Mouse (Mus musculus): ENCODE measurements at regions not wholly inside any gene's neighbourhood (a gene's known extent, or its start where the extent isn't known, plus 50 kb on each side); places are given as distances from the start of the nearest gene placed in this dataset.

DNA sequence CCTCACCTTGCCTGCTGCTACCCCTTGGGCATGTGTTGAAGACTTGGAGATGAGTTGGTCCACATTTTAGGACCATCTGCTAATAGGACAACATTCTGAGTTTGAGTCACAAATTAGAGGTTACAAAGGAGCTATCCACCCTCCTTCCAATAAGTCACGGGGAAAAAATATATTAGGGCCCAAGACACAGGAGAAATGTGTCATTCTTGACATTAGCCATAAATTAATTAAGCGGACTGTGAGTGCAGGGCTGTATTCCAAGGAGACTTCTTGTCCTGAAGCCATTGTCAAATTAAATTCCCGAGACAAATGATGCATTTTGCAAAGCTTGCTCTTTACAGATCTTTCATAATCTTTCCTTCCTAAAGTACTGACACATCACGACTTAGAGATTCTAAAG lies 79.2 kb downstream of the 1700020N01Rik start:
- POLR2A ChIA-PET, result no interaction called here
- CTCF ChIA-PET, result no interaction called here

DNA sequence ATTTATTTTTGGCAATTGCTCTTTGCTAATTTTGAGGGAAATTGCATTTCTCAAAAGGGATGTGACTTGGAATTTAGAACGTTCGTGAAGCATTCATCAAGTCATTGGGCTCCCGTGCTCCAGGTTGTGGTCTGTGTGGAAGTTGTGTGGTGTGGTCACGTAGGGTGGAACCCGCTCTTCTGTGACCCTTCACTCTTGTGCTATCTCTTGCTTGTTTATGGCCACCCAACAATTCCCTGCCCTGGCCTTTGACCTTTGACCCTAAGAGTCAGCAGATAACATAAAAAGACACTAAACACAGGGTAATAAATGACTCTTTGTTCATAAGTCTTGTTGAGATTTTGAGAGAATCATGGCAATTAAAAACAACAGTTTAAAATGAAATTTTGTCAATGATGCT lies 79.7 kb downstream of the 1700020N01Rik start:
- ChIA-PET POLR2A (no interaction called here), CTCF (no interaction called here)

DNA sequence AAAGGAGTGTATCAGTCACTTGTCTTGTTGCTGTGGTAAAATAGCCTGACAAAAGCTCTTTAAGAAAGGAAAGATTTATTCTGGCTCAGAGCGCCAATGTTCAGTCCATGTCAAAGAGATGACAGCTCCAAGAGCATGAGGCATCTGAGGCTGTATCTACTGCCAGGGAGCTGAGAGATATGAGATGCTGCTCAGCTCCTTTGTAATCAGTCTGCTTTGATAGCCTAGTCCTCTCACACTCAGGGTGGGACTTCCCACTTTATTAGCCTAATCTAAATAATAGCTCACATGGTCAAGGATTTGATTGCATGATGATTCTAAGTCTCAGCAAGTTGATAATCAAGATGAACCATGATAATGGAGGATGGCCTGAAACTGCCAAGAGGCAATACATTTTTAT lies 80.9 kb downstream of the 1700020N01Rik start:
- POLR2A ChIA-PET, result no interaction called here
- CTCF ChIA-PET, result no interaction called here

DNA sequence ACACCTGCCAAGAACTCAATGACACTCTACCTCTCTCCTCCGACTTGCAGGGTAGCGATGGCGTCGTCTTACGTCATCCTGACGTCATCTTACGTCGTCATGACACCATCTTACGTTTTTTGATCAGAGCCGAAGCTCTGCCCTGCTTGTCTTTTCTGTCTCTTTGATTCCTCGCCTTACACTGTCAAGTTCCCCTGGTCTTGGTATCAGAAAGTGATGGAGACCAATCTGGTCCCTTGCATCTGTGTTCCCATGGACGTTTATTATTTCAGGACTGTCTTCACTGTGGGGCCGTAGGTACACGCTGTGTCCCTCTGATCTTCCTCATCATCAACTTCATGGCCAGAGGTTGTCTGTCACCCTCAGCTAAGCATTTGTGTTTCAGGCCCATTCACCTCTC lies 82.8 kb downstream of the 1700020N01Rik start:
- ChIA-PET CTCF (no interaction called here), POLR2A (no interaction called here)

DNA sequence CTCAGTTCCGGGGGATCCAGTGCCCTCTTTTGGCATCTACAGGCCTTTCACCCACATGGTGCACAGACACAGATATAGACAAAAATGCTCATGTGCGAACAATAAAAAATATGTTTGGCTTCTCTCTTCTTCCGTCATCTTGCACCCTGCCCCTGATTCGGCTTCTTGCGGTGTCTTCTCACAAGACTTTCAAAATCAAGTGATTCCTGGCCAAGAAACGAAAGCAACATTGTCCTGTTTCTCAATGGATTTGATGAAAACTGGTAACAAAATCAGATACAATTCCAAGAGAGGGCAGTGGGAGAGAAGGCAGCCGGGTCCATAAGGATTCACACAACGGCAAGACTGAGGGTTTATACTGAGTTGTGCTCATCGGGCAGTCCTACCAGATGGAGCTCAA lies 85.0 kb downstream of the 1700020N01Rik start:
- CTCF ChIA-PET, result no interaction called here
- POLR2A ChIA-PET, result no interaction called here

DNA sequence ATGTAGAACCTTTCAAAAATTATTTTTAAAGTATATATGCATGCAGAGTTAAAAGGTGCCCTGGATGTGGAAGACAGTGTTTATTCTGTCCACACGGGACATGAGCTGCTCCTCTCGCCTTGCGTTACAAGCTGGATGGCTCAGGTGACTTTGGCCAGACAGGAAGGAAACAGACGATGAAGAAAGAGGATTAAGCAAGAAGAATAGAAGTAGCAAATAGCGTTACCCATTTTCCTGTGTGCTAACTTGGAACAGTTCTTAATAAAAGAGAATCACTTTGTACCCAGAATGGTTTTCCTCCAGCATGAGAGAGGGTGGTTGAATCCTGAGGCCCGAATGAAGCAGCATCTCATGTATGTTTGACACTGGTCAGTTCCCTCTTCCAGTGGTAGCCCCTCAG lies 85.4 kb downstream of the 1700020N01Rik start:
- ChIA-PET POLR2A (interaction anchor here in 1 of 4 experiments (1.2 kb wide), 1 partner anchor 203 kb away, joined by 3 read pairs; the partner anchor contains the start of gene Sgk1), CTCF (no interaction called here)

GRCm38 (mm10) chr10:21678811-21679451 lies 86.0 kb downstream of the 1700020N01Rik start:
- ChIA-PET CTCF (no interaction called here), POLR2A (interaction anchor here in 1 of 4 experiments (1.2 kb wide), 1 partner anchor 203 kb away, joined by 3 read pairs; the partner anchor contains the start of gene Sgk1)

GRCm38 (mm10) chr10:21680789-21681188 lies 87.8 kb downstream of the 1700020N01Rik start:
- ChIA-PET POLR2A (no interaction called here), CTCF (no interaction called here)

DNA sequence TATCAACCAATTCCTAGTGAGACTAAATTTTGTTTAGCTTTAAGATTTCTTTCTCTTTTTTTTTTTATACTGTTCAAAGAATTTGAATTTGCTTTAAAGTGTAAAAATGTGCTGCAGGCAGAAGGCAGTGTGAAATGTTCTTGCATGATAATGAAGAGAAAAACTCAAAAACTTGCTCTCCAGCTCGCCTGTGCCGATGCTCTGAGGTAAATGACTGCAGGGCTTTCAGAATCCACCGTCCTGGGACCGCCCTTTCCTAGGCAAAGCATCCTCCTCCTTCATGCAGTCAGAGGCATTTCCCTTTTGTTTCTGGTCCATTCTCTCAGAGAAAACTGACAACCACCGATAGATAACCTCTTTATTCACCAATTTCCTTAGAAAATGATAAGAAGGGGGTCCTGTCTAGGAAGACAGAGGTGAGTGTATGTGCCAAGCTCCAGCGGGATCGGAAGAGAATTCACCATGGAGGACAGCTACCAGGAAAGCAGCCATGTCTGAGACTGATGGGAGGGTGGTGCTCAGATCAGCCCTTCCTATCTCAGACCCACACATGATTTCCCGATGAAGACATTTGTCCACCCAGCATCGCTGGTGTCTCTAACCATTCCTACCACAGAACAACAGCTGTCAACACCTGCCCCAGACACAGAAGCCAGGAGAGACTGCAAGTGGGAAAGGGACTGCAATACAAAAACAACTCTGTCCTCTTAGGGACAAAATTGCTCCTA lies 91.5 kb downstream of the 1700020N01Rik start:
- ChIA-PET CTCF (interaction anchor here in 1 of 4 experiments (0.6 kb wide), 1 partner anchor 325 kb away, joined by 4 read pairs; no protein-coding TSS in a partner anchor), POLR2A (interaction anchor here in 1 of 4 experiments (1.2 kb wide), 1 partner anchor 316 kb away, joined by 4 read pairs; no protein-coding TSS in a partner anchor)

GRCm38 (mm10) chr10:21685122-21685798 lies 92.3 kb downstream of the 1700020N01Rik start:
- ChIA-PET POLR2A (interaction anchor here in 1 of 4 experiments (1.2 kb wide), 1 partner anchor 315 kb away, joined by 4 read pairs; no protein-coding TSS in a partner anchor), CTCF (interaction anchor here in 1 of 4 experiments (0.6 kb wide), 1 partner anchor 349 kb away, joined by 3 read pairs; no protein-coding TSS in a partner anchor)

- CTCF ChIA-PET, result interaction anchor here in 1 of 4 experiments (0.5 kb wide), 1 partner anchor 134 kb away, joined by 3 read pairs; no protein-coding TSS in a partner anchor
- POLR2A ChIA-PET, result interaction anchor here in 1 of 4 experiments (0.6 kb wide), 1 partner anchor 307 kb away, joined by 4 read pairs; no protein-coding TSS in a partner anchor
These were observed 93.1 kb downstream of the 1700020N01Rik start for GRCm38 (mm10) chr10:21686060-21686459.

GRCm38 (mm10) chr10:21687484-21687883 lies 94.5 kb downstream of the 1700020N01Rik start:
- POLR2A ChIA-PET, result interaction anchor here in 1 of 4 experiments (0.7 kb wide), 1 partner anchor 37 kb away, joined by 3 read pairs; no protein-coding TSS in a partner anchor

GRCm38 (mm10) chr10:21688513-21688912 lies 95.6 kb downstream of the 1700020N01Rik start:
- ChIA-PET CTCF (no interaction called here), POLR2A (no interaction called here)

More at GRCm38 (mm10) chr10:21687484-21687883, 94.5 kb downstream of the 1700020N01Rik start:
- CTCF ChIA-PET, result interaction anchor here in 1 of 4 experiments (0.5 kb wide), 1 partner anchor 305 kb away, joined by 4 read pairs; no protein-coding TSS in a partner anchor

DNA sequence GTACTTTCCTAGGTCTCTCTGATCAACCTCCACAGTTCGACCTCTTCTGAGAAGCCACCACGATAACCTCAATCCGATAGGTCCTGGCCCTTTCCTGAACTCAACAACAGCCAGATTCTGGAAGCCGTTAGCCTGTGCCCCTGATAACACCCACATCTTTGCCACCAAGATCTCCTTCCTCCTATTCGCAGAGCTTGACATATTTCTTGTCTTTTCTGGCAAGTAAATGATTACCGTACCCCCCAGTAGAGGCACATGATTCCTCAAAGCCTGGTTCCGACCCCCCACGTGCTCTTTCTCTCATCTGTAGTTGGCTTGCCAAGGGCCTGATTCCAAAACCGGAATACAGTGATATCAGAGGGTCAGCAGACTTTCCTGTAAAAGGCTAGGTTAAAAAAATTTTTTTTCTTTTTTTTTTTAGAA lies 96.9 kb downstream of the 1700020N01Rik start:
- POLR2A ChIA-PET, result no interaction called here
- CTCF ChIA-PET, result interaction anchor here in 1 of 4 experiments (0.7 kb wide), 1 partner anchor 349 kb away, joined by 3 read pairs; no protein-coding TSS in a partner anchor

DNA sequence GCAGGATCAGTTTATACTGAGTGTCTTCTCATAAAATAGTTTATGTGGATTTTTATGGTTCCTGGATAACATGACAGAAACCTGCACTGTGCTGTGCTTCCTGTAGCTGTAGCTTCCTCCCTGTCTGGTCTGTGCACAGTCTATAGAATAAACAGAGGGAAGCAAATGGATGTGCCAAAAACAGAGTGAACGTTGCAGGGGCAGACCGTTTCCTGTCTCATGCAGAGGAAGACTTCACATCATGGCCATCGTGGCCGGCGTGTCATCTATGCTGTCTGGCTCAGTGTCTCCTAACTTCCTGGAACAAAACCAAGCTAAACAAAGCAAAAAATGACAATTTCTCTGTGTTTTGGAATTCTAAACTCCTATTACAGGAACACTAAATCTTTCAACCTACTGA lies 102.2 kb downstream of the 1700020N01Rik start:
- ChIA-PET CTCF (no interaction called here), POLR2A (interaction anchor here in 1 of 4 experiments (0.5 kb wide), 1 partner anchor 27 kb away, joined by 7 read pairs; no protein-coding TSS in a partner anchor)

DNA sequence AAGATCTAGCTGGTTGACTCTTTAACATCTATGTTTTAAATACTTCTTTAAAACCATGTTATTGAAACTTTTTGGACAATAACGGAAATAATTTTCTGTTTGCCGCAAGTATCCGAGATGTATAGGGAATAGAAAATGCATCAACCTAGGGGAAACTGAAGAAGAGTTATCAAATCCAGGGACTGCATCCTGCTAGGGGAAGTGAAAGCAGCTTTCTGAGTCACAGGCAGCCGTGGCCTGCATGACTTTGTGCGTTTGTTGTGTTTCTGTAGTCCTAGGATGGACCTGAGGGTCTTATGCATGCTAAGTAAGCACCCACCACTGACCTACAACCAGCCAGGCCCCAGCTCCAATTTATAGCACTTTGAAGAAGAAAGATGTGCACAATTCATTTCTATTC lies 103.7 kb downstream of the 1700020N01Rik start:
- CTCF ChIA-PET, result no interaction called here
- POLR2A ChIA-PET, result no interaction called here

GRCm38 (mm10) chr10:21701580-21701979 lies 108.6 kb downstream of the 1700020N01Rik start:
- ChIA-PET CTCF (interaction anchor here in 3 of 4 experiments (0.6 to 1.4 kb wide), 5 partner anchors 144 to 304 kb away, joined by 3 to 5 read pairs (median 3); no protein-coding TSS in a partner anchor), POLR2A (interaction anchor here in 3 of 4 experiments (0.7 to 2.0 kb wide), 16 partner anchors 45 to 299 kb away, joined by 3 to 18 read pairs (median 5); no protein-coding TSS in a partner anchor)

- CTCF ChIA-PET, result interaction anchor here in 3 of 4 experiments (0.8 to 1.4 kb wide), 3 partner anchors 289 to 304 kb away, joined by 3 to 5 read pairs (median 5); no protein-coding TSS in a partner anchor
These were observed 109.2 kb downstream of the 1700020N01Rik start for GRCm38 (mm10) chr10:21702134-21702533.

GRCm38 (mm10) chr10:21711866-21712265 lies 118.9 kb downstream of the 1700020N01Rik start:
- ChIA-PET POLR2A (no interaction called here), CTCF (no interaction called here)

More at GRCm38 (mm10) chr10:21702134-21702533, 109.2 kb downstream of the 1700020N01Rik start:
- POLR2A ChIA-PET, result interaction anchor here (0.6 to 2.0 kb wide), 15 partner anchors 13 to 298 kb away, joined by 3 to 18 read pairs (median 5); no protein-coding TSS in a partner anchor

Data from embryonic stem cell, embryonic (primary cell).